Mouse (Mus musculus): Measurements from ENCODE around the gene Tbx3. TPM values are rescaled to one million over a fixed set of nuclear protein-coding genes. Genes with fewer than 3 reads are reported as not detected.

The Tbx3 gene
- total RNA-seq, 1 experiment from 2014 or later: 277 TPM

GRCm38 (mm10) chr5:119662326-119662725 is 8.1 kb upstream of the Tbx3 start:
- DNase-seq: no peak

DNA sequence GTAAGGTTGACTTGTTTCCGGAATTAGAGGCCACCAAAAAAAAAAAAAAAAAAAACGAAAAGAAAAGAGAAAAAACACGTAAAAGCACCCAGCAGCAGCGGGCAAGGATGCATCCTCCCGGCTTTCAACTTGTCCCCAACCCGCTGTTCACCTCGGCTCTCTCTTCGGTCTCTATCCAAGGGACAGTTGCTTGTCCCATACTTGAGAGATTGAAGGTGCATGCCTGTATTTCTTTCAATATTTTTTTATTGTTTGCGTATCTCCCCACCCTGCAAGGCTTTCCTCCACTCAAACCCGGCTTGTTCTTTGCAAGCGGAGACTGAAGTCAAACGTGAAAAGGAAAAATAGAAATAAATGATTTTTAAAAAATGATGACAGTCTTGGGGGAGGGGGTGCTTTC is 7.7 kb upstream of the Tbx3 start:
- DNase-seq: no peak

- DNase-seq: no peak
These were observed 7.2 kb upstream of the Tbx3 start for GRCm38 (mm10) chr5:119663241-119663640.

GRCm38 (mm10) chr5:119663747-119664146 is 6.7 kb upstream of the Tbx3 start:
- DNase-seq: no peak

DNA sequence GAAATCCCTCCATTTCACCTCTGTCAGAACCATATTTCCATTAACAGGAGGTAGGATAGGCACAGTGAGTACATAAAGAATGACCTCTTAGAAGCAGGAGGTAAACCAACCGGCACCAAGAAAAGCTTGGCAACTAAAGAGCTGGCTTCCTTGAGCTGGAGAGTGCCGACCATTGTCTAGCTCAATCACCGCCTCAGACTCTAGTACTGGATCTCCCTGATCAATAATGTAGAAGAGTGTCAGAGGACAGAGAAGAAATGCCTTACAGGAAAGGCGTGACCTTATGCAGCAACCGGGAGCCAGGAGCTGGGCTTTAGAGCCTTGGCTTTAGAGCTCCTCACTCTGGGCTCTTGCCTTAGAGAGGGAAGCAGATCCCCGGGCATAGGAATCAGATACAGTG is 4.7 kb upstream of the Tbx3 start:
- DNase-seq: no peak

DNA sequence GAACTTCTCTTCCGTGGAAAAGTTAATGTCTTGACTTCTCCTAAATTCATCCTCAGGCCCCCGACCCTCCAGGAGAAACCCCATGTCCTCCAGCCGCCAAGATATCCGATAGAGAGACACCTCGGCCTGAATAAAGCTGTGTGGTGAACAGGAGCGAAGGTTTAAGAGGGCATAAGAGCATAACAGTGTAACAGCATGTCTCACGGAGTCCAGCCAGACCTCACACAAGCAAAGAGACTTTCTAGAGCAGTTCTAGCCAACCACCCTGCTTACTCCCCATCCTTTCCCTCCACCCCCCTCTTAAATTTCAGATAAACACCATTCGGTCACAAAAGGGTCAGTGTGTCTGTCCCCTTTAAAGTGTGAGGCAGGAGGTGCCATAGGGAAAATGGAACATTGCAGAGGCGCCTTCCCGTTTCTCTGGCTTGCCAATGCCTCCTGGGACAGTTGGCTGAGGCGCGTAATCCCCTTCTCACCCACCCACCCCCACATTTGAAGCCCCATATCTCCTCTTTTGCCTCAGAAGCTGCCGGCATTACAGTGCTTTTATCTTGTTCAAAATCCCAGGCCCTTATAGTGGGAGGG is 3.0 kb upstream of the Tbx3 start:
- no peak for DNase-seq

DNA sequence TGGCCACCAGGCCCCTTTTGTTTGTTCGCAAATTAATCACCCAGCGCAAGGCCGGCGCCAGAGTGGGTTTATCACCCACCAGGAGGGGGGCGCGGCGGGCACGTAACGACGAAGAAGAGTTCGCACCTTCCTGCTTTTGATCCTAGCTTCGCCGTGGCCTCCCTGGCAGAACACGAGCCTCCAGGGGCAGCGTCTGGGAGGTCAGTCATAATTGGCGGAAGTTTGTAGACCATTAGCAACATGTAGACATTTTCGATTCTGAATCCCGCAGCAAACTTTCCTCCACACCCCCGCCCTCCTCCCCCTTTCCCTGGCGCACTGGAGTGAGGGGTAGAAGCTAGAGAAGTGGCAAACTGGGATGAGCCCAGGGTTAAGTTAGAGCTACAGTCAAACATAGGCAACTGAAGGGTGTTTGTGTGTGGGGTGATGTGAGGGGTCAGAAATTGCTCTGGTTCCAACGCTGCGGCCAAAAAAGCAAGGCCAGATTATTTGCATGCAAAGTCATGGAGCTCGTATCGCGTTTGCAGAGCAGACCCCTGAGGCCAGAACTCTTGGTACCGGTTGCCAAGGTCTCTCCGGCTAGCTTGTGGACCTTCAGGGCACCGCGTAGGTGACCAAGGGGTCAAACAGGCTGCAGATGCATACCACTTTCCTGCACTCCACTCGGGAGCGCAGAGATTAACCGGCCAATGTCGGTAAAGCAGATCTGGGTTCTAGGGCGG is 2.1 kb upstream of the Tbx3 start:
- no peak for DNase-seq

DNA sequence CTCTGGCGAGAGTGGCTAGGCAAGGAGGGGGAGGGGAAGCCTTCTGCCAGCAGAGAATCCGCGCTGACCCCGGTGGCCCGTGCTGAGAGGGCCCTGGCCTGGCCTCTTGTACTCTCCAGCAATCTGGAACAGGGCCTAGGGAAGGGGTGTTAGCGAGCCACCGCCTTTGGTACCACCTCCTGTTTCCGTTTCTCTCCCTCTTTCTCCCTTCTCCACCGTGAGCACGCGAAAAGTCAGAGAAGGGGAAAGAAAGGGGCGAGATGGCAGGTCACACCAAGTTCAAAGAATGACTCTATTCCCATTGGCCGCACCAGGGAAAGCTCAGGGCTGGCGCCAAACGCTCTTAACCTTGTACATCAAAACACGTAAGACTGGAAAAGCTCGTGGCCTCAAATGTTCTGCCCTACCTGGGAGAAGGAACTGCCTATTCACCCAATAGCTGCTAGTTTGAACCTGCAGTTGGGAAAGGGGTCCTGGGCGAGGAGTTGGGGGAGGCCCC is 1.5 kb upstream of the Tbx3 start:
- peak; percentile 49 for DNase-seq

DNA sequence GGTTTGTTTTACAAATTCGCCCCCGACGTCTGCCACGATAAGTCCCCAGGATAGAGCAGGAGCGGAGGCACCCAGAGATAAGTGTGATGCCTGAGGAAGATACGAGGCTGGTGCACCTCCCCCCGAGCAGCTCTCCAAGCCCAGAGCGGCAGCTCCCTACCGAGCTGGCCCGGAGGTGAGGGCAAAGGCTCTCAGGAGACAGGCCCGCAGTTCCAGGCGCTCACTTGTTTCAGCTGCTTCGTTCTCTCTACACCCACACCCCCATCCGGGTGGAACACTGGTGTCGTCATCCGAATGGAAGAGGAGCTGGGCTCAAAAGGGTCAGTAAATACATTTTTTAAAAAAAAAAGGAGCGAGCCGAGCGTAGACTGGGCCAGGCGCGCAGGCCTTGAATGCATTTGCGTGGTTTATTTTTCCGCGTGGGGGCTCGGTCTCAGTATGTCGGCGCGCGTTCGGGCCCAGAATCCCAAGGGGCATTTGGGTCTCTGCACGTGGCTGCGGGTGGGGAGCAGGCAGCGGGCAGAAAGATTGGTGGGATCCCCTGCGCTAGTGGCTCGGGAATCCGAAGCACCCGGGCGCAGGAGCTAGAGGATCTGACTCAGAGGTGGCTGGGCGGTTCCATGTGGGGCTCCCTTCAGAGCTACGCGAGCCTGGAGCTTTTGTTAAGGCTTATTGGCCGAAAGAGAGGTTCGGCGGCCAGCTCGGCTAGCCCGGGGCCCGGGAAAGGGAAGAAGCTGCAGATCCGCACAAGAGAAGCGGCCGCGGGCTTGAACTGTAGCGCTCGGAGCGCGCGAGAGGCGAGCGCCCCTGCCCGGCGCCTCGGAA is 516 bp upstream of the Tbx3 start:
- DNase-seq: peak; percentile 60

DNA sequence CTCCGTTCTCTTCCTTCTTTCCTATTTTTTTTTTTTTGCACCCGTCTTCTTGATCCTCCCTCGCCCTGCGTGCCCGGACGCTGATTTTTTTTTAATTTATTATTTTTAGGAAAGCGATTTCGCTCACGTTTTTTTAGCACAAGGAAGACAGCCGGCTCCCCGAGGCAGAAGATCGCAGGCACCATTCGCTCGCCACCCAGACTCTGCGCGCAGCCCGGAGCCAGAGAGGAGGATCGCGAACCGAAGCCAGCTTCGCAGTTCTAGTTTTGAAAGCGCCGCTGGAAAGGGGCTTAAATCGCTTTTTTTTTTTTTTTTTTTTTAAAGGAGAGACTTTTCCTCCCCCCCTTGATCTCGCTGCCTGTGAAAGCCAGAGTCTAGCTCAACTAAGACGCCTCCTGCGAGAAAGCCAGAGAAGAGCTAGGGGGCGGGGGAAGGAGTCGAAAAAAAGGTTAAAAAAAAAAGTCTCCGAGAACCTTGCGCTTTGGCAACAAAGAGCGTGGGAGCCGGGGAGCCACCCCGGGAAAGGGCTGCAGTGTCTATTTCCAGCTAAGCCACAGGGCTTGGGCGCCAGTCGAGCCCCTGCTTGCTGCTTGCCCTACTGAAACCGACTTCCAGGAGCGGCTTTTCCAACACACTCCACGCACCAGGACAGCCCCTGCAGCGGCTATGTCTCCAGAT is 794 bp downstream of the Tbx3 start:
- peak; percentile 60 for DNase-seq

GRCm38 (mm10) chr5:119671965-119672347 is 1.5 kb downstream of the Tbx3 start:
- DNase-seq: no peak

GRCm38 (mm10) chr5:119672348-119672983 is 2.0 kb downstream of the Tbx3 start:
- DNase-seq: no peak

DNA sequence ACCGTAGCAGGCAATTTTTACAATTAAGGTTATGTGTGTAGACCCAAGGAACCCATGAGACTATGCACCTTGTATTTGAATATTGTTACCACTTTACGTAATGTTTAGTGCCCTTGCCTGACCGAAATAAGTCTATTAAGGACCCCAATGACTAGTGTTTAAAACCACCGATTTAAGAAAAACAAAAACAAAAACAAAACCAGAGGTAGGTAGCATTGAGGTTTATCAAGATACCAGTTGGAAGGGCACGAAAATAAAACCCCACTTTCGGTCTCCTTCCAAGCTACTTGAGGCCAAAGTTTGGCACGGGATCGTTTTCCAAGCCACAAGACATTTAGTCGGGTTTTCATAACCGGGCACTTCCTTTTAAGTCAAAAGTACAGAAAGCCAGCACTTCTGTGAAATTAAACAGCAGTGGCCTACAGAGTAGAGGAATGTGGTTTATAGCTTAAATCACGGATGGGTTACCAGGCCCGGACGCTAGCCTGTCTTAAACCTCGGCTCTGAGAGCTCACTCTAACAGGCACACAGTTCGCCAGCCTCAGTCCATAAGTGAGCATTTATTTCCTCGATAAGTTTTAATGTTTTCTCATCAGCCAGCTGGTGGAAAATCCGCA is 2.6 kb downstream of the Tbx3 start:
- DNase-seq: no peak

GRCm38 (mm10) chr5:119673716-119674605 is 3.5 kb downstream of the Tbx3 start:
- DNase-seq: no peak

DNA sequence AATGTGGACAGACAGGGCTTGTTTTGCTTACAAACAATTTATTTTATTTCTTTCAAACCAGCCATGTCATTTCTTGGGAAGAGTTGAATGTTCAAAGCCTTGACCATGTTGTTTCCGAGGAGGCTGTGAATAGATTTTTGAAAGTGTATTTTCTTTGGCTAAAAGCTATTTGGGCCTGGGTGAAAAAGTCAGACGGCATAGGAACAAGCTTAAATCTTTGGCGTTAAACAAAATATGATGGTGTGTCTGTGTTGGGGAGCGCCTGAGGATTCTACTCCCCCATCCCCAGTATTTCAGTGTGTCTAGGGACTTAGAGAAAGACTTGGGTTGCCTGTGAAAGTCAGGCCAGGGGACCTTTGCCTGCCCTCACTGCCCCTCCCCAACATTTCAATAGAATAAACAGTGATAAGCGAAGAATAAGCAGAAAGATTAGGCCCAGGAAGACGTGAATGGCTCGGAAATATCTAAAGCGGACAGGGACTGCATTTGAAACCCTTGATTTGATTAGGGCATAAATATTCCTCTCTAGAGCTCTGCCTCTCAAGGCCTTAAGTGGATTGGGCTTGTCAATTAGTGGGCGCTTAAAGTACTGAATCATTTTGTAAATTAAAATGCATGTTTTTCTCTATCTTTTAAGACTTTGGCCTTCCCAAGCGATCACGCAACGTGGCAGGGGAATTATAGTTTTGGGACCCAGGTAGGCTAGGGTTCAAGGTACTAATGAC is 4.3 kb downstream of the Tbx3 start:
- no peak for DNase-seq

GRCm38 (mm10) chr5:119676245-119676644 is 5.8 kb downstream of the Tbx3 start:
- no peak for DNase-seq

DNA sequence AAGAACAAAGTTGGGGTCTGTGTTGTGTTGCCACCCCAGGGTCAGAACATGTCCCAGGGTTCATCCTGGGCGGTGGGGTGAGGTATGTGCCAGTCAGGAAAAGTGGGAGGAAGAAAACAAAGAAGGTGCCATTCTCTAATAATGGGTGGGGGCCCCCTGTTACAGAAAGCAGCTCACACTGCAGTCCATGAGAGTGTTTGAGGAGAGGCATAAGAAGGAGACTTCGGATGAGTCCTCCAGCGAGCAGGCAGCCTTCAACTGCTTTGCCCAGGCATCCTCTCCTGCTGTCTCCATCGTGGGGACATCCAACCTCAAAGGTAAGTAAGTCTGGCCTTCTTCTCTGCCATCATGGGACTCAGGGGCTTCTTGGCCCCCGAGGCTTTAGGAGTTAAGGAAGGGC is 8.0 kb downstream of the Tbx3 start:
- DNase-seq: no peak

- no peak for DNase-seq
These were observed 8.6 kb downstream of the Tbx3 start for GRCm38 (mm10) chr5:119679084-119679483.

DNA sequence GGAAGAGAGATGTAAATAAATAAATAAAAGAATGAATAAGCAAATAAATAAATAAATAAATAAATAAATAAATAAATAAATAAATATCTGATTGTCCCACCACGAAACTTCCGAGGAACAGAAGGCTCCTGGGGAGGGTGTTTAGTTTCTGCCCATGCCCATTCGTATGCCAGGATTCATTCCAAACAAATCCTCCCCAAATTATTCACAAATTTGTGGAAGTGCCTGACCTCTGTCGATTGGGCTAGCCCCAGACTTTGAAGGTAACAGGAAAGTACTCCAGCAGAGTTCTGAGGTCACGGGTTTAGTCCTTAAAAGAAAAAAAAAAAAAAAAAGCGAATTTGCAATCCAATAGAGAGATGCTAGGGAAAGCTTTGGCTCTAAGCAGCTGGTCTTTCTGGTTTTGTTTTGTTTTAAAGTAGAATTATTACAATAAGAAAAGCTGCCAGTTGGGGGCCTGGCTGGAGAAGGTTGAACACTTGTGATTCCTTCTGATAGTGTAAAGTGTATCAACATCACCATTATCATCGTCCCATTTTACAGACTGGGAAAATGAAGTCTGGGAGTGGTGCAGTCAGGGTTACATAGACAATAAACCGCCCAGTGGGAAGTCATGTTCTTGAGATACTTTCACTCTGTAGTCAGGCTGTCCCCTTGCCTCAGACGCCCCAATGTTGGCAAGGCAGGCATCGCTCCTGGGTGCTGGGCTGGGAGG is 9.3 kb downstream of the Tbx3 start:
- no peak for DNase-seq

Data from adrenal gland, postnatal 25 days (tissue).